Mouse (Mus musculus): ENCODE results near the gene Ly6g6d. TPM values are rescaled to one million over a fixed set of nuclear protein-coding genes. Genes with fewer than 3 reads are reported as not detected.
A peak's percentile ranks its signal among the peaks of the same experiment; 100 is the strongest.

Gene Ly6g6d
- polyA plus RNA-seq, 1 experiment = 5.8 TPM

GRCm38 (mm10) chr17:35097164-35097655 lies 19.3 kb upstream of the Ly6g6d start:
- no peak for DNase-seq (ENCODE audit: low spot score)

GRCm38 (mm10) chr17:35096597-35096996 lies 18.7 kb upstream of the Ly6g6d start:
- no peak for DNase-seq (ENCODE audit: low spot score)

GRCm38 (mm10) chr17:35094475-35095365 lies 16.9 kb upstream of the Ly6g6d start:
- DNase-seq (ENCODE audit: low spot score) = no peak

DNA sequence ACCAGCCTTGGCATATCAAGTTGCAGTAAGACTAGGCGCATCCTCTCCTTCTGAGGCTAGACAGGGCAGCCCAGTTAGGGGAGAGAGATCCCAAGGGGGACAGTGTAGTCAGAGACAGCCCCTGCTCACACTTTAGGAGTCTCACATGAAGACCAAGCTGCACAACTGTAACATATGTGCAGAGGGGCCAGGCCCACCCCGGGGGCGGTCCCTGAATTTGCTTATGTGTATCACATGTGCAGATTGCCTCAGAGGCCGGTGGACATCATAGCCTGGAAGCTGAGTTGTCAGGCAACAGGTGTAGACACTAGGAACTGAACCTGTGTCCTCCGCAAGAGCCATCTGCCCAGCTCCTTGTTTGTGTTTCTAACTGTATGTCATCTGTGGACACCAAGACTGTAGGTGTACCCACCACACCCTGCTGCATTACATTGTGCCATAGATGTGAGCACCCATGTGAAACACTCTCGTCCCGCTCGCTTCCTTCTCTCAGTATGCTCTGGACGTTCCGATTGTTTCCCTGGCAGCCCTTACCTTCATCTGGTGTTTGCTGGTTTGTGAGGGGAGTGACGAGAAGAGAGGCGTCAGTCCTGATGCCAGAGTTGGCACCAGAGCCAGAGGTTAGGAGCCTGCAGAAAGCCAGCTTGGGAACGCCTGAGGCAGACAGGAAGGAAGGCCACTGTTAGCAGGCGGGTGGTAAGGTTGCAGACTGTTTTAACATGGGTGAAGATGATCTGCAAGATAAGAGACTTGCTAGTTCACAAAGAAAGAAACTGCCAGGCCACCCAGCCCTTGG lies 14.7 kb upstream of the Ly6g6d start:
- no peak for DNase-seq (ENCODE audit: low spot score)

GRCm38 (mm10) chr17:35090166-35090932 lies 12.5 kb upstream of the Ly6g6d start:
- no peak for DNase-seq (ENCODE audit: low spot score)

- peak; percentile 91 for DNase-seq (ENCODE audit: low spot score)
Measured at GRCm38 (mm10) chr17:35088825-35089644, 11.2 kb upstream of the Ly6g6d start, which contains the start of gene Abhd16a. TSS of gene Abhd16a (plus strand) at chr17:35089263.

DNA sequence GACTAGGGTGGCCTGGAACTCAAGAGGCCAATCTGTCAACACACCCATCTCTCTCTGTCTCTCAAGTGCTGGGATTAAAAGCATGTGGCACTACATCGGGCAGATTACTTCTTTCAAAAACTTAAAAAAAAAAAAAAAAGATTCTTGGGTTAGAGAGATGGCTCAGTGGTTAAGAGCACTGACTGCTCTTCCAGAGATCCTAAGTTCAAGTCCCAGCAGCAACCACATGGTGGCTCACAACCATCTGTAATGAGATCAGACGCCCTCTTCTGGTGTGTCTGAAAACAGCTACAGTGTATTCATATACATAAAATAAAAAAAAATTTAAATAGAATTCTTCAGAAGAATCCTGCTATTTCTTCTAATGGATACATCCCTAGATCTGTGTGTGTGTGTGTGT lies 10.3 kb upstream of the Ly6g6d start:
- DNase-seq (ENCODE audit: low spot score) = no peak

GRCm38 (mm10) chr17:35085208-35085865 lies 7.5 kb upstream of the Ly6g6d start, which contains the start of gene Ly6g6f:
TSS of gene Ly6g6f (minus strand) at chr17:35085610.
- DNase-seq (ENCODE audit: low spot score) = no peak

DNA sequence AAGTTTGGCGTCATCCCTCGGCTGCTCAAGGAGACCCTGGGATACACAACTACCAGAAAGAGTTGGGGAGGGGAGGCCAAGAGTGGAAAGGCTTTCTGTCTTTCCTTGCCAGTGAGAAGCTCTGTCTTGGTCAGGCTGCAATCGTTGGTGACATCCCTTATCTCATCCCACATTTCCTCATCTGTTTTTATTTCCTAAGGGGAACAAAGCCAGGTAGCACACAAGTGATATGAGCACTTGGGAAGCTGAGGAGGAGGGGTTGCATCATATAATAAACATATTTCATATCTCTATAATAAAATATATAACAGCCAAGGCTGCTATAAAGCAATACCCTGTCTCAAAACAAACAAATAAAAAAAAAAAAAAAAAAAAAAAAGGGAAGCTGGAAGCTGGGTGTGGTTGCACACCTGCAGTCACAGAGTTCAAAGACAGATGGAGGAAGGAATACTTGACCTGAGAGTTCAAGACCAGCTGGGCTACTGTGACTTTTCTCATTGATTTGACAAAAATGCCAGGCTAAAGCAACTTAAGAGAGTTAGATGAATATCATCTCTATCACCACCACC lies 6.1 kb upstream of the Ly6g6d start:
- DNase-seq (ENCODE audit: low spot score) = no peak

DNA sequence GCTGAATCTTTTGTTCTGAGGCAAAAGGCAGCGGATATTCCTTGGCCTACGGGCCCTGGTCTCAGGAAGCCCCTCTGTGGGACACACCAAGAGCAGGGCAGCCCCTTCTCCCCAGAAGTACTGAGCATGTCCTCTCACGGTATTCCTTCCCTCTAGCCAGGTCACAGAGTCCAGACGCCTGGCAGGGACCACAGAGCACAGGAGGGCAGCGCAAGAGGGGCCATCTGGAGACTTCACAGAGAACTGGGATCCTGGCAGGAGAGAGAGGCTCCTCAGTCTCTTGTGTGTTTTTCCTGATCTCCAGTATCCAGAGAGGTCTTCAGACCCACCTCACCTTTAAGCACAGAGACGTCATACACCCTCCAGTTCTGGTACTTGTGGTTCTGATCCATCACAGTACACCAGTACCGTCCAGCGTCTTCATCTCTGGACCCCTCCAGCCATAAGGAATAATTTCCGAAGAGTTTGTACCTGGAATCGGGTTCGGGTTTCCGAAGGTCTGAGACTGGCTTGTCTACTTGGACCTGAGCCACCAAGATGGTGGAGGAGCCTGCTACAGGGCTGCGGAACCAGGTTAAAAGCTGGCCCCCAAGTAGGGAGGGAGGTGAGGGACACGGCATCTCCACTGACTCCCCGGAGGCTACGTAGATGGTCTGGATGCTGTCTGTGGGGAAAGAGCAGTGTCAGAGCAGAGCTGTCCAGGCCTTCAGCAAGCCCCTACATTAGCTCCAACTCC lies 5.1 kb upstream of the Ly6g6d start:
- DNase-seq (ENCODE audit: low spot score) = no peak

DNA sequence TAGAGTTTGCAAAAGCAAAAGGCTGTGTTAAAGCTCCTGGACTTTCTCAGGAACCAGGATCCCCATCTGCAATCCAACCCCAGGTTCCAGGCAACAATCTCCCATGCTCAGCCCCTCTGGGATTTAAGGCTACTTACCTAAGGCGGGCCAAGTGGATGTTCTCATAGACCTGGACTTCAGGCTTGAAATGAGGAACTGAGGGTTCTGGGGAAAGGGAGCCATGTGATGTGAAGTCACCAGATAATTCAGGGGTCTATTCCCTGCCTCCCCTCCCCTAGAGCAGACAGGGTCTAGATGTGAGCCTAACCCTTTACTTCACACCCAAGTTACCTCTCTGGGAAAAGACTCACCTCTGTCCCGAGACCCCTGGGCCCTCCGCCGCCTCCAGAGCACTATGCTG lies 2.8 kb upstream of the Ly6g6d start:
- no peak for DNase-seq (ENCODE audit: low spot score)

DNA sequence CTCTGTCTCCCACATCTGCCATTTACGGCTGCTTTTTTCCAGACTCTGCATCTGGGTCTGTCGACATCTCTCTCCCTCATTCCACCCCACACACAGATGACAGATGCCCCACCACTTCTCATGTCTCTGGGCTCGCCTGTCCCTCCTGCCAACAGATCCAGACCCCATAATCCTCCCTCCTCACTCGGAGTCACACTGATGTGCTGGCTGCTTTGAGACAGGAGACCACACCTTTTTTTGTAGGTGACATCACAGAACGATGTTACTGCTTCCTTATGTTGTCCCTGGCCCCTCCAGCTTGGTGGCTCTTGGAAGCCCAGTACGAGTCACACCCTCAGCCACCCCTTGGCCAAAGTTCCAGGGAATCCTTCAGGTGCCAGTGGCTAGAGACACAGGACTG lies 2.4 kb upstream of the Ly6g6d start:
- DNase-seq (ENCODE audit: low spot score) = no peak

- no peak for DNase-seq (ENCODE audit: low spot score)
Measured at GRCm38 (mm10) chr17:35079778-35080177, 1.9 kb upstream of the Ly6g6d start.

GRCm38 (mm10) chr17:35077285-35077684 lies 580 bp downstream of the Ly6g6d start:
- DNase-seq (ENCODE audit: low spot score) = no peak

DNA sequence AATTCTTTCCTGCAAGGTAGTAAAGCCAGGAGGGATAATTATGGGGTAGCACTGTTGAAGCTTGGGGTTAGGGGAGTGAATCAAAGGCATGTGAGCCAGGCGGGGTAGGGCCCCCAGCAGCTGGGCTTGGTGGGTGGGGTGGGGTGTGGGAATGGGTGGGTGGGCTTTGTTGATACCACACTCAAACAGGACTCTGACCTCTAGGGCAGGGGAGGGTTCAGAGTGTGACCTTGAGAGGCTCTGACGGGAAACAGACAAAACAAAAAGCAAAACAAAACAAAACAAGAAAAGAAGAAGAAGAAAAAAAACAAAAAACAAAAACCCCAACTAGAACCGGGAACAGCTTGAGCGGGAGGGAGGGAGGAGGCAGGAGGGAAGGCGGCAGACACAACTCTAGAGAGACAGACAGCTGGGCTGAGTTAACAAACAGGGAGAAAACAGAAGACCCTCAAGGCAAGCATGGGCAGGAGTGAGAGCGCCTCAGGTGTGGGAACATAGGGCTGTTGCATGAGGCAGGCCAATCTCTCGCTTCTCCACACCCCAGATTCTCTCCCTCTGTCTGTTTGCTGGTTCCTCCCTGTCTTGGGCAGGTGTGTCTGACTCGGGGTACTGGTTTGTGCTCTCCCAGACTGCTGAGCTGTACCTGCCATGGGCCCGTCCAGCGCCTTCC lies 1.2 kb downstream of the Ly6g6d start, which contains the start of gene Ly6g6e:
Gene Ly6g6e (plus strand): TSS at position 396 of the 670 bp plus-strand sequence.
- no peak for DNase-seq (ENCODE audit: low spot score)

DNA sequence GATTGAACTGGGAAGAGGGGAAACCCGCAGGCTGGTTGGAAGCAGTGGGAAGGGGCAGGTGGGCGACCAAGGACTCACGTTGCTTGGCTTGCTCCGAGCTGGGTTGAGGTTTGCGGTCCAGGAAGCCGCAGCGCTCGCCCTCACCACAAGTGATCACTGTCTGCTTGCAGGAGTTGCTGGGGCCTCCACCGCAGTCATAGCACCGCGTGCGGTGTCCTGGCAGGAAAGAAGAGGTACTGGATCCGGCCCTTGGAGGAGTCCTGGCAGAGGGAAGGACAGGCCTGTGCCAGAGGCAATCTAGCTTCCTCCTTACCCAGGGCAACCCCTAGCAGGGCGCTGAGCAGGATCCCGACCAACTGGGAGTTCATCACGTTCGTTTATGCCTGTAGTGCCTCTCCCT lies 3.8 kb downstream of the Ly6g6d start:
- DNase-seq (ENCODE audit: low spot score) = no peak

- no peak for DNase-seq (ENCODE audit: low spot score)
Measured at GRCm38 (mm10) chr17:35071454-35071853, 6.4 kb downstream of the Ly6g6d start.

DNA sequence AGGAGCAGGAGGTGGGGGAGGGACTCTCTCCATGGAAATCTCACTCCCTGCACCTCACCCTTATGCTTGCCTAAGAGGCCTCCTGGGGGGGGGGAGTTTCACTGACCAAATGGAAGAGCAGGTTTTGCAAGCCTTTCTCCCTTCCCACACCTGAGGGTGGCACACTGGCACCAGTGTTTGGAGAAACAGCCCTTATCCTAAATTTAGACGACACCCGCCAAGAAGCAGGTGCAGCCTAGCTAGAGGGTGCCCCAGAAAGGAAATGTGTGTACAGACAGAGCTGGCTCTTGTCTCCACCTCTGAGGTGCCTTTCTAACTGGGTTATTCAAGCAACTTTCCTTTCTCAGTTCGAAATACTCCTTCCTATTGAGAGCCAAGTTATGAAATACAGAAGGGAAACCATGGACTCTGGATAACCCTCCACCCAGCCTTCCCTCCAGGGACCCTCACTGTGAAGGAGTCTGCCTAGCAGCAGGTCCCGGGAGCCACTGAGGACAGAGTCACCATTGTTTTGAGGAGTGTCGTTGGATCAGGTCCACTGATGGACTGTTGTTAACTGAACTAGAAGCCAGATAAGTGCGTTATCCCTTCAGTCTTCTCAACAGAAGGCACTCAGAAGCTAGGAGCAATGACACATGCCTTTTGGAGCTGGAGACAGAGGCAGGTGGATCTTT lies 7.2 kb downstream of the Ly6g6d start:
- DNase-seq (ENCODE audit: low spot score) = no peak

All from urinary bladder, adult 2 months (tissue).